Mouse (Mus musculus): Measurements from ENCODE around the gene Sec14l2.

DNA sequence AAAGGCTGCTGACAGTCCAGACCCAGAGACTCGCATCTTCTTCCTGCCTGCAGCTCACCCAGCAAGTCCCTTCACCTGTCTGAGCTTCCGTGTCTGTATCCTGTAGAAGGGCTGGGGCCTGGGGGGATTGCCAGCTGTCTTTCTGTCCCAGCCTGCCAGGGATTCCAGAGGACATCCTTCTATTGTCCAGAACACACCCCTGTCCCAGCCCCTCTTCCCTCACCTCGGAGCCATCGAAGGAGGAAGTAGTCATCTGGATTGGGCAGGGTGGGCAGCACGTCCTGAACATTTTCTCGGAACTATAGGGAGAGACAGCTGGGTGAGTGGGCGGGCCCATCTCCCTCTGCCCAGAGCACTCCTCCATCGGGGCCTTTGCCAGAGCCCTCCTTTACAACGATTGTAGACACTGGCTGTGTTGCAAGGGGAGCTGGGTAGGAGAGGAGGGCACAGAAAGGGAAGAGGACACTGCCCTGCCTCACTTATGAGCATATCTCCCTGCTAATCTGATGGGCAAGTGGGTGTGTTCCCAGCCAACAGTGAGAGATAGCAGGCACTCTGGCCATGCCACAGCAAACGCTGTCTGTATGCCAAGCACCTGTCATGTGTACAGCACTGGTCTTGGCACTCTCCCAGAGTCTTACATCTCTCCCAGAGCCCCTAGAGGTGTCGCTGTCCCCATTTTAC is 6.6 kb downstream of the Sec14l2 start:
- TF ChIP-seq POLR2A (IDR thresholded peaks at IDR 0.05; ENCODE audit: borderline replicate concordance, insufficient read depth, low read length) (no peak), CTCF (IDR thresholded peaks at IDR 0.05; ENCODE audit: borderline replicate concordance, insufficient read depth, low read depth, low read length) (no peak)

Data from cerebellum, adult 2 months (tissue).